Mouse (Mus musculus) erythroblast, embryonic 14.5 days (primary cell): ENCODE results near the gene Sbf1.

ENCODE experiments used
- GATA1 ChIP-seq: IDR thresholded peaks from 2 replicates; pipeline ENCODE4 v1.6.1; 2012; ENCODE audit warnings: low read length, inconsistent platforms, mixed read lengths
- TAL1 ChIP-seq: IDR thresholded peaks from 3 replicates; pipeline ENCODE4 v1.6.1; 2012; ENCODE audit warnings: low read length, inconsistent platforms, mixed read lengths

- no peak for TF ChIP-seq GATA1
- no peak for TF ChIP-seq TAL1
Measured at GRCm38 (mm10) chr15:89358784-89359183, 43.7 kb upstream of the Sbf1 start.
